16 mouse cellular contexts compared by ENCODE assay signal in the genomic region with DNA sequence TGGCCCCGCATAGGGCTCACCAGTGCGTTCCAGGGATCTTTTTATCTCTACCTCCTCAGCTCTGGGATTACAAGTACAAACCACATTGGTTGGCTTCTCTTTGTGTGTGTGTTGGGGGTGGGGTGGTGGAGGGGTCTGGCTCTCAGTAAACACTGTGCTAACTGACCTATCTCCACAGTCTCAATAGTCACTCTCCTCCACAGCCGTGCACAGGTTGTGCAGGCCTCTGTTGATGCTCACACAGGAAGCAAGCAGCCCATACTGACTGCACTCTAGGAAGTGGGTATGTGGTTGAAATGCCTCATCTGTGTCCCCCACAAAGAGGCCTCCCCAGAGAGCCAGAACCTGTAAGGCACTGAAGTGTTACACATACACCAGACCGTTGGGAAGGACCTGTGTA.
DNase-seq lines count a peak whose midpoint lies in the region; ATAC-seq and TF ChIP-seq lines count a peak whose summit lies in the region.
"Had no signal": no experiment of that assay in that cellular context is flagged by ENCODE, and none has a peak within 500 bp of the region (broad histone marks: within the 10 kb centered on the region; RNA-seq: fewer than 3 reads in every experiment).

No protein-coding gene starts in this region.

- H3K4me1 ChIP-seq in stomach, embryonic 14.5 days (ENCODE audit: control insufficient read depth, insufficient read depth, low read length), result no peaks in the 10 kb centered on the region
- H3K4me1 ChIP-seq in stomach, postnatal 0 days (replicated peaks; ENCODE audit: control insufficient read depth, insufficient read depth), result no peaks in the 10 kb centered on the region
- peaks cover 57% of the 10 kb centered on the region for H3K4me1 ChIP-seq in midbrain, embryonic 13.5 days (replicated peaks)
- H3K4me1 ChIP-seq: megakaryocyte, embryonic 14.5 days had no signal

- no peak overlapping the region for H3K4me2 ChIP-seq in stomach, embryonic 14.5 days (replicated peaks; ENCODE audit: low read depth, low read length)
- no peak overlapping the region for H3K4me2 ChIP-seq in stomach, postnatal 0 days (replicated peaks; ENCODE audit: low read depth)
- no peak overlapping the region for H3K4me2 ChIP-seq in midbrain, embryonic 13.5 days (replicated peaks)
- H3K4me2 ChIP-seq: kidney, embryonic 15.5 days had no signal

- no peaks in the 10 kb centered on the region for H3K9me3 ChIP-seq in stomach, embryonic 14.5 days (ENCODE audit: control insufficient read depth, low read depth, low read length)
- H3K9me3 ChIP-seq in stomach, postnatal 0 days (ENCODE audit: control insufficient read depth, low read length), result no peaks in the 10 kb centered on the region
- H3K9me3 ChIP-seq in midbrain, embryonic 13.5 days, result no peaks in the 10 kb centered on the region
- H3K9me3 ChIP-seq: kidney, embryonic 15.5 days had no signal

- ATAC-seq in stomach, embryonic 14.5 days (ENCODE audit: insufficient number of reproducible peaks, insufficient read depth, low FRiP score, low read depth), result peak; percentile 71
- no peak for ATAC-seq in stomach, postnatal 0 days (ENCODE audit: low FRiP score, low TSS enrichment)
- ATAC-seq in midbrain, embryonic 13.5 days, result peak; percentile 44; the same call in 1 of the 2 replicates

- H3K9ac ChIP-seq in stomach, embryonic 14.5 days (replicated peaks; ENCODE audit: low read depth, low read length), result no peak overlapping the region
- no peak overlapping the region for H3K9ac ChIP-seq in stomach, postnatal 0 days (ENCODE audit: low read length)
- H3K9ac ChIP-seq in midbrain, embryonic 13.5 days (replicated peaks), result no peak overlapping the region
- H3K9ac ChIP-seq: kidney, embryonic 15.5 days had no signal

- H3K36me3 ChIP-seq in stomach, embryonic 14.5 days (ENCODE audit: control insufficient read depth, insufficient read depth, low read length), result no peaks in the 10 kb centered on the region
- H3K36me3 ChIP-seq in stomach, postnatal 0 days (ENCODE audit: control insufficient read depth, insufficient read depth, low read length), result no peaks in the 10 kb centered on the region
- peaks cover 11% of the 10 kb centered on the region for H3K36me3 ChIP-seq in midbrain, embryonic 13.5 days
- H3K36me3 ChIP-seq: kidney, embryonic 15.5 days had no signal

- no peak overlapping the region for H3K4me3 ChIP-seq in stomach, embryonic 14.5 days (ENCODE audit: low read depth, low read length)
- H3K4me3 ChIP-seq in stomach, postnatal 0 days (ENCODE audit: low read depth, low read length), result no peak overlapping the region
- no peak overlapping the region for H3K4me3 ChIP-seq in midbrain, embryonic 13.5 days (replicated peaks)
- H3K4me3 ChIP-seq: gastrocnemius, adult 2 months; kidney, embryonic 15.5 days; megakaryocyte, embryonic 14.5 days had no signal

- 56% methylated on average over 4 of the region's 4 CpGs for WGBS in stomach, embryonic 14.5 days
- 41% methylated on average over 4 of the region's 4 CpGs for WGBS in stomach, postnatal 0 days
- WGBS in midbrain, embryonic 13.5 days, result 27% methylated on average over 4 of the region's 4 CpGs

- peak overlapping the region; percentile 27; the same call in 1 of the 2 replicates for H3K27ac ChIP-seq in stomach, embryonic 14.5 days (ENCODE audit: low read length)
- no peak overlapping the region for H3K27ac ChIP-seq in stomach, postnatal 0 days (replicated peaks)
- H3K27ac ChIP-seq in midbrain, embryonic 13.5 days, result peak overlapping the region; percentile 73
- H3K27ac ChIP-seq: gastrocnemius, adult 2 months; kidney, embryonic 15.5 days had no signal

- TF ChIP-seq CTCF in stomach, postnatal 0 days (IDR thresholded peaks at IDR 0.05; ENCODE audit: low read depth), result no peak

- TF ChIP-seq EP300 in stomach, postnatal 0 days (optimal IDR thresholded peaks at IDR 0.05), result no peak

- peak; percentile 17 for DNase-seq in embryo, embryonic 9.5 days (ENCODE audit: extremely low spot score)
- DNase-seq in embryo, embryonic 10.5 days (ENCODE audit: low spot score), result no peak
- no peak for DNase-seq in stomach, postnatal 0 days (ENCODE audit: low spot score)
- no peak for DNase-seq in frontal cortex, postnatal 36 days (ENCODE audit: low spot score in 2 of 2)
- no peak for DNase-seq in spleen, postnatal 4 days (ENCODE audit: low spot score in 2 of 2)
- no peak for DNase-seq in kidney, postnatal 14 days
- DNase-seq: adrenal gland, postnatal 14 days; gastrocnemius, adult 2 months; heart, postnatal 4 days; layer of hippocampus, adult 9-11 months; left cerebral cortex, postnatal 4 days; lung, adult 2 months had no signal

- no peaks in the 10 kb centered on the region for H3K27me3 ChIP-seq in stomach, embryonic 14.5 days (ENCODE audit: control insufficient read depth, insufficient read depth, low read length)
- no peaks in the 10 kb centered on the region for H3K27me3 ChIP-seq in stomach, postnatal 0 days (ENCODE audit: control insufficient read depth, insufficient read depth, low read length)
- no peaks in the 10 kb centered on the region for H3K27me3 ChIP-seq in midbrain, embryonic 13.5 days
- H3K27me3 ChIP-seq: kidney, embryonic 15.5 days; megakaryocyte, embryonic 14.5 days had no signal
